Mouse (Mus musculus): Measurements from ENCODE around the gene Kdm5a. TPM values are rescaled to one million over a fixed set of nuclear protein-coding genes. Genes with fewer than 3 reads are reported as not detected.
A peak's percentile ranks its signal among the peaks of the same experiment; 100 is the strongest.

Kdm5a gene
- polyA plus RNA-seq, 1 experiment from 2014 or later, result 41.5 TPM

- no peak for ATAC-seq
- H3K9ac ChIP-seq (ENCODE audit: low read length), result peak overlapping the region; percentile 62
- H3K27me3 ChIP-seq (replicated peaks; ENCODE audit: control insufficient read depth, insufficient read depth, low read length), result no peaks in the 10 kb centered on the region
- peak overlapping the region; percentile 54 for H3K4me3 ChIP-seq (ENCODE audit: low read depth, low read length)
- WGBS, result 36% methylated on average over 5 of the region's 5 CpGs
- no peak overlapping the region for H3K27ac ChIP-seq (ENCODE audit: low read depth, low read length)
- H3K4me2 ChIP-seq (ENCODE audit: low read length), result peak overlapping the region; percentile 74
- no peak for DNase-seq (ENCODE audit: low spot score)
- no peaks in the 10 kb centered on the region for H3K9me3 ChIP-seq (replicated peaks; ENCODE audit: control insufficient read depth, low read length)
- H3K36me3 ChIP-seq (ENCODE audit: control insufficient read depth, insufficient read depth, low read length), result 0 out of 2 replicates have a peak, but pooled peaks cover 5% of the 10 kb centered on the region
- peaks cover 8% of the 10 kb centered on the region for H3K4me1 ChIP-seq (ENCODE audit: control insufficient read depth, insufficient read depth, low read length)
These were observed 7.4 kb upstream of the Kdm5a start for GRCm38 (mm10) chr6:120356478-120356877.

GRCm38 (mm10) chr6:120356951-120357945, 6.7 kb upstream of the Kdm5a start:
- Histone ChIP-seq H3K27me3 (replicated peaks; ENCODE audit: control insufficient read depth, insufficient read depth, low read length) (no peaks in the 10 kb centered on the region), H3K9me3 (replicated peaks; ENCODE audit: control insufficient read depth, low read length) (no peaks in the 10 kb centered on the region), H3K9ac (ENCODE audit: low read length) (peak overlapping the region; percentile 62), H3K4me2 (ENCODE audit: low read length) (peak overlapping the region; percentile 74), H3K4me1 (ENCODE audit: control insufficient read depth, insufficient read depth, low read length) (peaks cover 8% of the 10 kb centered on the region), H3K4me3 (ENCODE audit: low read depth, low read length) (peak overlapping the region; percentile 54), H3K27ac (ENCODE audit: low read depth, low read length) (peak overlapping the region; percentile 27; the same call in 1 of the 2 replicates), H3K36me3 (ENCODE audit: control insufficient read depth, insufficient read depth, low read length) (0 out of 2 replicates have a peak, but pooled peaks cover 5% of the 10 kb centered on the region)
- DNase-seq (ENCODE audit: low spot score), result peak; percentile 97
- peak; percentile 100 for ATAC-seq
- 1% methylated on average over 31 of the region's 31 CpGs for WGBS

GRCm38 (mm10) chr6:120362124-120362523, 1.8 kb upstream of the Kdm5a start:
- Histone ChIP-seq H3K36me3 (ENCODE audit: control insufficient read depth, insufficient read depth, low read length) (peaks cover under 1% of the 10 kb centered on the region), H3K9me3 (replicated peaks; ENCODE audit: control insufficient read depth, low read length) (no peaks in the 10 kb centered on the region), H3K4me2 (ENCODE audit: low read length) (no peak overlapping the region), H3K4me3 (ENCODE audit: low read depth, low read length) (no peak overlapping the region), H3K4me1 (ENCODE audit: control insufficient read depth, insufficient read depth, low read length) (peaks cover 16% of the 10 kb centered on the region), H3K9ac (ENCODE audit: low read length) (no peak overlapping the region), H3K27ac (ENCODE audit: low read depth, low read length) (no peak overlapping the region), H3K27me3 (replicated peaks; ENCODE audit: control insufficient read depth, insufficient read depth, low read length) (no peaks in the 10 kb centered on the region)
- no peak for DNase-seq (ENCODE audit: low spot score)
- ATAC-seq, result no peak
- WGBS, result 91% methylated on average over 2 of the region's 2 CpGs

- Histone ChIP-seq H3K9ac (ENCODE audit: low read length) (peak overlapping the region; percentile 93), H3K4me3 (ENCODE audit: low read depth, low read length) (peak overlapping the region; percentile 95), H3K27me3 (replicated peaks; ENCODE audit: control insufficient read depth, insufficient read depth, low read length) (no peaks in the 10 kb centered on the region), H3K4me1 (ENCODE audit: control insufficient read depth, insufficient read depth, low read length) (peaks cover 16% of the 10 kb centered on the region), H3K9me3 (replicated peaks; ENCODE audit: control insufficient read depth, low read length) (no peaks in the 10 kb centered on the region), H3K36me3 (ENCODE audit: control insufficient read depth, insufficient read depth, low read length) (peaks cover 9% of the 10 kb centered on the region), H3K27ac (ENCODE audit: low read depth, low read length) (peak overlapping the region; percentile 94), H3K4me2 (ENCODE audit: low read length) (peak overlapping the region; percentile 93)
- 24% methylated on average over 15 of the region's 15 CpGs for WGBS
- DNase-seq (ENCODE audit: low spot score), result no peak
- ATAC-seq, result no peak
These were observed 893 bp upstream of the Kdm5a start for GRCm38 (mm10) chr6:120362774-120363687.

GRCm38 (mm10) chr6:120364523-120364905, 590 bp downstream of the Kdm5a start:
- Histone ChIP-seq H3K4me3 (ENCODE audit: low read depth, low read length) (peak overlapping the region; percentile 95), H3K27ac (ENCODE audit: low read depth, low read length) (peak overlapping the region; percentile 94), H3K36me3 (ENCODE audit: control insufficient read depth, insufficient read depth, low read length) (peaks cover 24% of the 10 kb centered on the region), H3K9ac (ENCODE audit: low read length) (peak overlapping the region; percentile 93), H3K4me2 (ENCODE audit: low read length) (peak overlapping the region; percentile 93), H3K9me3 (replicated peaks; ENCODE audit: control insufficient read depth, low read length) (no peaks in the 10 kb centered on the region), H3K27me3 (replicated peaks; ENCODE audit: control insufficient read depth, insufficient read depth, low read length) (no peaks in the 10 kb centered on the region), H3K4me1 (ENCODE audit: control insufficient read depth, insufficient read depth, low read length) (peaks cover 16% of the 10 kb centered on the region)
- WGBS, result under 1% methylated on average over 31 of the region's 31 CpGs
- DNase-seq (ENCODE audit: low spot score) (no peak), ATAC-seq (peak; percentile 16; the same call in 1 of the 2 replicates)

- WGBS, result 6% methylated on average over 15 of the region's 15 CpGs
- Histone ChIP-seq H3K9ac (ENCODE audit: low read length) (peak overlapping the region; percentile 93), H3K4me3 (ENCODE audit: low read depth, low read length) (peak overlapping the region; percentile 95), H3K9me3 (replicated peaks; ENCODE audit: control insufficient read depth, low read length) (no peaks in the 10 kb centered on the region), H3K4me2 (ENCODE audit: low read length) (peak overlapping the region; percentile 93), H3K36me3 (ENCODE audit: control insufficient read depth, insufficient read depth, low read length) (peaks cover 29% of the 10 kb centered on the region), H3K27ac (ENCODE audit: low read depth, low read length) (no peak overlapping the region), H3K27me3 (replicated peaks; ENCODE audit: control insufficient read depth, insufficient read depth, low read length) (no peaks in the 10 kb centered on the region), H3K4me1 (ENCODE audit: control insufficient read depth, insufficient read depth, low read length) (peaks cover 16% of the 10 kb centered on the region)
- ATAC-seq (no peak), DNase-seq (ENCODE audit: low spot score) (no peak)
These were observed 1.1 kb downstream of the Kdm5a start for GRCm38 (mm10) chr6:120365051-120365450.

GRCm38 (mm10) chr6:120376736-120377135, 12.8 kb downstream of the Kdm5a start:
- peaks cover 83% of the 10 kb centered on the region for H3K36me3 ChIP-seq (ENCODE audit: control insufficient read depth, insufficient read depth, low read length)

GRCm38 (mm10) chr6:120390054-120390453, 26.1 kb downstream of the Kdm5a start:
- Histone ChIP-seq H3K36me3 (ENCODE audit: control insufficient read depth, insufficient read depth, low read length) (peaks cover 62% of the 10 kb centered on the region), H3K27ac (ENCODE audit: low read depth, low read length) (no peak overlapping the region), H3K4me1 (ENCODE audit: control insufficient read depth, insufficient read depth, low read length) (no peaks in the 10 kb centered on the region), H3K4me3 (ENCODE audit: low read depth, low read length) (no peak overlapping the region), H3K9me3 (replicated peaks; ENCODE audit: control insufficient read depth, low read length) (no peaks in the 10 kb centered on the region), H3K4me2 (ENCODE audit: low read length) (no peak overlapping the region), H3K27me3 (replicated peaks; ENCODE audit: control insufficient read depth, insufficient read depth, low read length) (no peaks in the 10 kb centered on the region), H3K9ac (ENCODE audit: low read length) (no peak overlapping the region)
- no peak for ATAC-seq
- DNase-seq (ENCODE audit: low spot score), result no peak
- WGBS, result 85% methylated on average over 3 of the region's 3 CpGs

More at GRCm38 (mm10) chr6:120376736-120377135, 12.8 kb downstream of the Kdm5a start:
- Histone ChIP-seq H3K4me3 (ENCODE audit: low read depth, low read length) (no peak overlapping the region), H3K27me3 (replicated peaks; ENCODE audit: control insufficient read depth, insufficient read depth, low read length) (no peaks in the 10 kb centered on the region), H3K9ac (ENCODE audit: low read length) (no peak overlapping the region), H3K4me1 (ENCODE audit: control insufficient read depth, insufficient read depth, low read length) (no peaks in the 10 kb centered on the region), H3K27ac (ENCODE audit: low read depth, low read length) (no peak overlapping the region), H3K4me2 (ENCODE audit: low read length) (no peak overlapping the region), H3K9me3 (replicated peaks; ENCODE audit: control insufficient read depth, low read length) (no peaks in the 10 kb centered on the region)
- DNase-seq (ENCODE audit: low spot score) (no peak), ATAC-seq (no peak)
- 92% methylated on average over 2 of the region's 2 CpGs for WGBS
